Mouse (Mus musculus) left cerebral cortex, adult 8-10 months (tissue): ENCODE results near the gene AC124502.3. TPM values are rescaled to one million over a fixed set of nuclear protein-coding genes. Genes with fewer than 3 reads are reported as not detected.
"Not testable (repeated sequence)": the region's sequence is repeated elsewhere in the genome, so short reads cannot be mapped to it uniquely, and the experiment has no call there.

Experiments used
- DNase-seq, 2 experiments: peaks; one replicate each; pipeline ENCODE4 v3.0.0; 2022; ENCODE audit warnings: low spot score in 2 of 2
- total RNA-seq, 4 experiments: library from RNA; stranded (reverse); gene quantifications; 2 replicates each; pipeline ENCODE4 v1.2.4; 2022

The AC124502.3 gene
- total RNA-seq, 4 experiments from 2014 or later = 3.2 to 6.4 (median 4.7) TPM

DNA sequence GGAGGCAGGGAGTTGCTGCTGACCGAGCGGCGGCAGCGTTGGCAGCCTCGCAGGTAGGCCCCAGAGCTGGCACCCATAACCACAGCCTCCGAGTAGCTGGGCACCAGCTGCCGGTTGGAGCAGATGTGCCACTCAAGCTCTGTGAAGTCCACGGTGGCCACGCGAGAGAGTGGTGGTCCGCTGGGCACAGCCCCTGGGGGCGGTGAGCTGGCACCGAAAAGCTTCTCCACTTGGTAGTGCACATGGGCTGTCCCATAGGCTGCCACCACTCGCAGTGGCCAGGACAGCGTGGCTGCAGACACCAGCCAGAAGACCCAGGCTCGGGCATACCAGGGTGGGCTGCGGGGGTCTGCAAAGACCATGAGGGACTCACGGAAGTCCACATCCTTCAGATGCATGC, 43.3 kb downstream of the AC124502.3 start:
- DNase-seq = no peak

DNA sequence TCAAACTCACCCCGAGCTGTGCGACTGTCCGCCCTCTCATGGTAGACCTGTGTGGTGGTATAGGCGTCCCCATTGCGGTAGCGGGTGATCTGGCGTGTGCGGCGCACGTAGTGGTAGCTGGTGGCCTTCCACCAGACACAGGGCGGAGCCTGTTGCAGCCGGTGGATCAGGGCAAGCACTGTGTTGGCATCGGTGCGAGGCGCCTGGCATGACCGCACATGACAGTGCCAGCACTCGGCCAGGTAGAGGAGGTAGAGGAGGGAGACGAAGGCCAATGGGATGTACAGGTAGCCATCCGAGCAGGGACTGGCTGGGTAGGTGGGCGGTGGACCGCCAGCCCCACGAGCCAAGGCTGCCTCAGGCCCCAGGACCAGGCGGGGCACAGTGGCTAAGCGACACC, 43.9 kb downstream of the AC124502.3 start:
- no peak for DNase-seq

DNA sequence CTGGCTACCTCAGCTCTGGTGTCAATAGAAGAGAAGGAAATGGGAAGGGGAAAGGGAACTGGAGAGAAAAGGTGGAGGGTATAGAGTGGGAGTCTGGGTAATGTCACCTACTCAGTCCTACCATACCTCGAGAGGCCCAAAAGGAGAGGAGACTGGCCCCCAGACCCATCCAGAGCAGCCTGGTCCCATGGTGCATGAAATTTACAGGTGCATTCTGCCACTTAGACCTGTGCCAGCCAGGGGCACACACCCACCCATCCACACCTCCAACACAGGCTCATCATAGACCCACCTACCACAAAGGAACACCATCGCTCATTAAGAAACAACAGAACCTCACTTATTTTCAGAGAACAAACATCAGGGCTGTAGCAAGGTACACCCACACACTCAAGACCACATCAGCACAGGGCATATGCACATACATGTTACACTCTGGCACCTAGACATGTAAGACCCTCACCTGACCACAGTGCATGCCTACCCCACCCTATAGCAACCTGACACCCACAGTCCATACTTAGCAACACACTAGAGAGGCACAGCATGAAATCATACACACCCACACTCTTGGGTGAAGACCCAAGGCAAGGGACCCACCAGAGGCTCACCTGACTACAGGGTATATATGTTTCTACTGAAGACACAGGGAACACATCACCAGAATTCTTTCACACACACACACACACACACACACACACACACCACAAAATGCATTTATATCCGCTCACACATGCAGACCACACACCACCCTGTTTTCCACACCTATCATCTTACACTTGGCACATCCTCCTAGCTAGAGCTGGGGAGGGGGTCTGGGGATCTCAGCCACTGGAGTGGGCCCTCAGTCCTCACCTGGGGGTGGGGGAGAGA, 45.5 kb downstream of the AC124502.3 start:
- DNase-seq = no peak

DNA sequence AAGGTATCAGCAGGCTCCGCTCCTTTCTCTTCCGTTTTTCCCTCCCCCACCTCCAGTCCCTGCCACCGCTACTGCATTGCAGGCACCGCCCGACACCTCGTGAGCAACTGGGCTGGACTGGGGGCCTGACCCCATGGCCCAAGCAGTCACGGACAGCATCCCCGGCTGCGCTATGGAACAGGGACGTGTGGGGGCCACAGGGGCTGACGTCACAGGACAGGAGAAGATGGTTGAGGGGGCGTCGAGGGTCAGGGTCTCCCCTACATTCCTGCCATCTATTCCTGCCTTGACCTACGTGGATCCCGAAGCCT, 46.1 kb downstream of the AC124502.3 start:
- peak in 1 of 2 experiments; percentile 30 for DNase-seq

DNA sequence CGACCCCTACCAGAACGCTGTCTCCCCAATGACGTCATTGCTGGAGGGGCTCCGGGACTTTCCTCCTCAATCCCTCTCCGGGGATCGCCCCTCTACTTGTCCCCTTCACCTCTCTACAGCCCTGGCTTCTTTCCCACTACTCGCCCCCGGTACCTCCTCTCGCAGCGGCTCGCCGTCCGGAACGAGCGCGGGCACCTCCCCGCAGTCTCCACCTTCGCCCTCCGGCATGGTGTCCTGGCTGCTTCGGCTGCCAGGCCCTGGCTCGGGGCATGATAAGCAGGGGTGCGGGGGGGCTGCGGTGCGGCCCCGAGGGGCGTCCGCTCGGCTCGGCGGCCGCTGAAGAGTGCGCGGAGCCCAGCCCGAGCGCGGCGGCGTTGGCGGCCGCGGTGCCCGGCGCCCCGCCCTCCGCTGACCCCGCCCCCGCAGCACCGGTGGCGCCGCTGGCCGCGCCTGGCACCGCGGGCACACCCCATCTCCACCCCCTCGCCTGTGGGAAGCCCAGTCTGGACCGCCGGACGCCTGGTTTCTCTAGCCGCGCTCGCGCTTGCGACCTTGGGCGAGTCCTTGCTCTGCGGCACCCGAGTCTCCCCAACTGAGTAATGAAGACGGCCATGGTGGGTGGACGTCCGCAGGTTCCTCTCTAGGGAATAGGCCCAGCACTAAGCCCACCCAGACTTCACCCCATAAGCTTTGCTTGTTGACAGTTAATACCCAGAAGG, 46.6 kb downstream of the AC124502.3 start, which contains the start of gene Tmem151a:
TSS of gene Tmem151a (minus strand) at position 387 of the 719 bp plus-strand sequence.
- DNase-seq = peak in 1 of 2 experiments; percentile 25

DNA sequence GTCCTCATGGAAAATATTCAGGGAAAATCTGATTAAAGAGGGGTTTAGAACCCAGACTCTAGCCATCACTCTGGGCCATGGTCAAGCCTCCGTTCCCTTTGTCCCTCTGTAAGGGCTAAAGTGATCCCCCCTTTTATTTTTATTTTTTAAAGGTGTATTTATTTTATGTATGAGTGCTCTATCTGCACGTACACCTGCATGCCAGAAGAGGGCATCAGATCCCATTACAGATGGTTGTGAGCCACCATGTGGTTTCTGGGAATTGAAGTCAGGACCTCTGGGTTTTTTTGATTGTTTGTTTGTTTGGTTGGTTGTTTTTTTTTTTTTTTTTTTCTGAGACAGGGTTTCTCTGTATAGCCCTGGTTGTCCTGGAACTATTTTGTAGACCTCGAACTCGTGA, 47.8 kb downstream of the AC124502.3 start:
- DNase-seq = not testable (repeated sequence)

DNA sequence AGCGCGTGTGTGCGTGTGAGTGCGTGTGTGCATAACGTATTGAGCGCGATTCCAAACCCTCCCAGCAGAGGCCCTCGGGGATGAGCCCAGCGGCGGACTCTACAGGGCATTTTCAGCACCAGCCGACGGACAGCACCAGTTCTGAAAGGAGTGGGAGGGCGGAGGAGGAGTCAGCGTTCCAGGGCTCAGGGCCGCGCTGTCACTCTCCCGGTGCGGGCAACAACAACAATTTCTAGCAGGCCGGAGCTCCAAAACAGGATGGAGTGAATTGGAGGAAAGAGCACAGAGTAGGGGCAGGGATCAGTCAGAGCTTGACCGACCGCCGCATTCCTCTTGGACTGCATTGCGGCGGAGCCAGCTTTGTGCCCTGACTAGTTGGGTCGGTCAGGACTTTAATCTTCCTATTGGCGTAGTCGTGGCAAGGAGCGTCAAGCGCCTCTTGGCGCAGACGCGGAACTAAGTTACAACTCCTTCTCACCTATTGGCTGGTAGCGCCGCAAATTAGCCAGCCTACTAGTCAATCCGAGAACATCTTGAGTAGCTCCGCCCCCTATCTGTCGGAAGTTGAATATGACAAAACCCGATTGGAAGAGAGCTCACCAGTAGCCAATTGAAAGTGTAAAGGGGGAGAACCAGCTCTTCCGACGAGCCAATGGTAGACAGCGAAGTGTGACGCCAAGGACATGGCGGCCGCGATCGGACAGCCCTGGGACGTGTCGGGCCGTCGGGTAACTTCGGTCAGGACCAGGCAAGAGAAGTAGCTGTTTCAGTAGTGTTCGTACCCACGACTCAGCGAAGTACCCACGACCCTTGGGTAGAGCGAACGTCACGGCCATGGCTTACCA, 49.4 kb downstream of the AC124502.3 start, which contains the start of gene Yif1a:
TSS of gene Yif1a (plus strand) at position 655 of the 845 bp plus-strand sequence.
- DNase-seq = peak; percentile 80 to 99

DNA sequence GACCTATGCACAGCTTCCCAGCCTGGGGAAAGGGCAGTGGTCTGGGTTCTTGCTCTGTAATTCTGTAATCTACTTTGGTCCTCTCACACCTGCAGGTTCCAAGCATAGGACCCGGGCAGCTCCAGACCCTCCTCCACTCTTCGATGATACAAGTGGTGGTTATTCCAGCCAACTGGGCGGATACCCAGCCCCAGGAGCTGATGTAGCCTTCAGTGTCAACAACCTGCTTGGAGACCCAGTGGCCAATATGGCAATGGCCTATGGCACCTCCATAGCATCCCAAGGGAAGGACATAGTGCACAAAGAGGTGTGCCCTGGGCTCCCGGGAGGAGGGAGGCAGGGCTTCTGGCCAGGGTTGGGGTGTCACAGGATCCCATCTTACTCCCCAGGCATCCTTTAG, 50.6 kb downstream of the AC124502.3 start:
- no peak for DNase-seq

DNA sequence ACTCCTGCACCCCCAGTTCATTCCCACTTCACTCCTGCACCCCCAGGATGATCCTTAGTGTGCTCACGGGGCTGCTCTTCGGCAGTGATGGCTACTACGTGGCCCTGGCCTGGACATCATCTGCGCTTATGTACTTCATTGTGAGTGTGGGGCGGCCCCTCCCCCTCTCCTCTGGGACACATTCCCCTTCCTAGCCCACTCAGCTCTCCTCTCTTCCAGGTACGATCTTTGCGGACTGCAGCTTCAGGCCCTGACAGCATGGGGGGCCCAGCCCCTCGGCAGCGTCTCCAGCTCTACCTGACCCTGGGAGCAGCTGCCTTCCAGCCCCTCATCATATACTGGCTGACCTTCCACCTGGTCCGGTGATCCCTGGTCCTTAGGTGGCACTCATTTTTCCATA, 53.4 kb downstream of the AC124502.3 start:
- DNase-seq = no peak

DNA sequence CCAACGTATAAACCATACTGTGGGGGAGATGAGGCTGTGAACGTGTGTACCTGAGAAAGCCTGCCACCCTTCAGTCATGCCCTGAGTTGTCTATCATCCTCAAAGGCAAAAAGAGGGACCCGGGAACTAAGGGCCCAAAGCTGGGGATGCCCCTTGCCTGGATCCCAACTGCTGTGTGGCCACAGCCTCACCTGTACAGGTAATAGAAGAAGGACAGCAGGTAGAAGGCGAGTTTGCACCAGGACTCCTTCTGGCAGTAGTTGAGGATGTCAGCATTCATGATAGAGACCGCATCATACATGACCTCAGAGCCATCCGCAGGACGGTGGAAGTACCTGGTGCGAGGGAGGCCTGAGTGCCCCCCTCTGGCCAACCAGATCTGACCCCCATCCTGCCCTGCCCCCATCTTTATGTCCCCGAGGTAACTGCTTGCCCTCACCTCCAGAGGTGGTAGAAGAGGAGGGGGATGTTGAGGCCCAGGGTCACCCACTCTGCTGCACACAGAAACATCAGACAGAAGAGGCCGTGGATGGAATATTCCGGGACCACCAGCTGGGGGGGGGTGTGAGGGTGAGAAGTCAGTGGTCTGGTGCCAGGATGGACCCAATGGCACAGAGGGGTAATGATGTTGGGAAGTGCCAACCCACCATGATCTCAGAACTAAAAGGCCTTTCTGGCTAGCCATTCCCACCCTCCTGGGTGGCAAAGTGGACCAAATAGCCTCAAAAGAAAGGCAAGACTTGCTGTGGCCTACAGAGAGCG, 55.0 kb downstream of the AC124502.3 start:
- no peak for DNase-seq

DNA sequence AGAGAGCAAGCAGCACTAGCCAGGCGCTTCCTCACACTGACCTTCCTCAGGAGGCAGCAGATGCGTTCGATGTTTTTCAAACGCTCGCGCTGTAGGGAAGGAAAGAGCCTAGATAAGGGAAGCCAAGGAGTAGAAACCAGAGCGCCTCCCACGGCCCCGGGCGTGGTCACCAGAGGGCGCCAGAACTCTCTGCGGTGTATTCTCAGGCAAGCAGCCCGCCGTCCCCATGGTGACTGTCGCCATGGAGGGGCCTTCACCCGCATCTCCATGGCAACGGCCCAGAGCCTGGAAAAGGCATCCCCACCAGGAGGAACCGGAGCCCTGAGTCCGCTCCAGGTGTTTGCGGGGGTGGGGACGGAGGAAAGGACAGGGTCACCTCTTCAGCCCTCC, 55.5 kb downstream of the AC124502.3 start:
- DNase-seq = peak; percentile 97

DNA sequence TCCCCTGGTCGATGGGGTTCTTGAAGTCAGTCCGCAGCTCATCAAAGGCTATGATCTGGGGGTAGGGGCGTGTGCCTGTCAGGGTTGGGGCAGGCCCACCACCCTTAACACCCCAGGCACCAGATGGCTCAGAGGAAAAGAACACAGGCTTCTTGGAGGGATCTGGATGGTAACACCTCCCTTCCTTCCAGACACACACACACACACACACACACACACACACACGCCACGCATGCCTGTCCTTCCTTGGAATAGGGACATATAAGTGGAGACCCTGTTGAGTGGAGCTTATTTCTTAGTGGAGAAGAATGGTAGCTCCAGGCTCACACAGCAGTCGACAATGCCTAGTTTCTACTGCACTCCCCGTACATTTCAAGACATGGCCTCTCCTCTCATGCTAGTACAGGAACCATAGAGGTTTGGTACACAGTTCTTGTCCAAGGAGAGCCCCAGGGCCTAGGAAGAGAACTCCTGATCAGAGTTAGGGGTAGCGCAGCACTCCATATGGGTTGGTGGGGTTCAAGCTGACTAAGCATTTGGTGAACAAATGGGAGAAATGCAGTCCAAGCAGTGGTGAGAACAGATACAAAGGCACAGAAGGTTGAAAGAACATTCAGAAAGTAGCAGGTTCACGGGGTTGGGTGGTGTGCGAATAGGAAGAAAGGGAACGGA, 56.2 kb downstream of the AC124502.3 start:
- DNase-seq = no peak

DNA sequence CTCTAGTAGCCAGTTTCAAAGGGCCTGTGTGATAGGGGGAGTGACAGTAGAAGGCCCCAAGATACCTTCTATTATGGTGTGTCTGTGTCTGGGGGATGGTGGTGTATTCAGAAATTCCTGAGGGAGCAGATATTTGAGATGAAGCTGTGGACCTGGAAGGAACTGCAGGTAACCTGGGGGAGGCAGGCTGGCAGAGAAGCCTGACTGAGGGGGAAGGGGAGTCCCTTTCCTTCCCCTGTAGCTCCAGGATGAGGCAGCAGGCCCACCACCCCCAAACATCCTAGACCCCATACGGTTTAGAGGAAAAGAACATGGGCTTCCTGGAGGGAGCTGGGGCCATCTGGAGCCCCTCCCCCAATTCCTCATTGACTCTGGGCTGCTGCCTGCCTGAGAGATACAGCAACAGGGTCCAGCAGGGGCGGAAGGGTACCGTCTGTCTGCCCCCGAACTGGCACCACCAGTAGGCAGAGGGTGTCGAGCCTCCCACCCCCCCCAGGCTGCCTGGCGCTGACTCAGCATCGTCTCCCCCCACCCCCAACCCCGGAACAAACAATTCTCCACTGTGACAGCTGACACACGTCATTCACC, 57.3 kb downstream of the AC124502.3 start:
- no peak for DNase-seq

DNA sequence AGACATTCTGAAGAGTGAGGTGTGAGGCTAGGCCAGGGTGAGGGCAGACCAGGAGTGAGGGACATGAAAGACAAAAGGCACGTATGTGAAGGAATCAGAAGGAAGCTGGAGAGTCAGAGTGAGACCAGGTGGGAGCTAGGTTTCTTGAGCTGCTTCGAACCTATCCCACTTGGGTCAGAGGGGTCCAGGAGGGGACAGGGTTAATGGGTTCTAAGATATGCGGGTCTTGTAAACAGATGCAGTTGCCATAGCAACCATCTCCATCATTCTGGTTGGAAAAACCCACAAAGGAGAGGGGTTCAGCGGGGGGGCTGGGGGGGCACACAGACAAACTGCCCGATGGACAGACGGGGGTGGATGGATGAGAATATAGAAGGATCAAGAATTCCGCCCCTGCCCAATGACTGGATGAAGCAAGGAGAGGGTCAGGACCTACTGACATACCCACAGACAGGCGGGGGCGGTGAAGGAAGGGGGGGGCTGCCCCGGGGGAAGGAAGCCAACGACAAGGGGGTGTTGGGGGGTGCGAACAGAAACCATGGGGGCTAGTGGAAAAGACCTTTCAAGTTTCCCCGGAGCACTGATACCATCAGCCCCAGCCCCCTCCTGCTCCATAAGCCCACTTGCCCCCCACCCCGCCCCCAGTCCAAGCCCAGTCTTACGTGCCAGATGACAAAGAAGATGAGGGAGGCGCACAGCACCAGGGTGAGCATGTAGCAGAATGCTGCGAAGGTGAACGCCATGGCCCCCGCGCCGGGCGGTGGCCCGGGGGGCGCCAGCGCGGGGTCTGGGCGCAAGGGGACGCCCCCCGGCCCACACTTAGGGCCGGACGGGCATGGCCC, 59.1 kb downstream of the AC124502.3 start:
- DNase-seq = no peak

DNA sequence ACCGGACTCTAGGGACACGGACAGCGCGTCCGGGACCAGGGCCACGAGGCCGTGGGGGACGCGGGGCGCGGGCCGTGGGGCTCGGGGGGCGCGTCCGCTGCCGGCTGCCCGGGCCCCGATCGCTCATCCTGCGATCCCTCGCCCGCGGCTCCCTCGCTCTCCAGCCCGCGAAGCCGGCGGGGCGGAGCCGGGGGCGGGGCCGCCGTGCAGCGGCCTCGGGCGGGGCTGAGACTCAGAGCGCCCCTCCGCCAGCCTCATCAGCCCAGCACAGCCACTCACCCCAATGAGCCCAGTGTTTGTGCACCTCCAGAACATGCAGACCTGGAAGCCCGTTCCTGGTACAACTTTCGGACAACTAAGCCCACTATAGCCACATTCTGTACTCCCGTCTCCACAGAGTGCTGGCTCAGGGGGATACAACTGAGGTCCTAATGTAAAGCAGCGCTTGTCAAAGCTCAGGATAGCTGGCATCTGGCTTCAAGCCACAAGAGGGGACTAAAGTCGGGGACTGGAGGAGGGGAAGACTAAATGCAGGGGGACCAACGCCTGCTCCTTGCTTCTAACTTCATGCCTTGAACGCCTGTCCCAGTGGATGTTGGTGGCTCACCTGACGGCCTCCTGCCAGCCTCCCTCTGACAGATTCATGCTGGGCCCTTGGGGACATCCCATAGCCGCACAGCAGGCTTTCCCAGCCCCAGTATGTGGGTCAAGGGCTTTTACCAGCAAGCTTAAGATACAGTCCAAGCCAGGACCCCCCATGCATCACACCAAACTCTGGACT, 59.9 kb downstream of the AC124502.3 start, which contains the start of gene Cnih2:
TSS of gene Cnih2 (minus strand) at position 159 of the 781 bp plus-strand sequence.
- DNase-seq = no peak
